Mouse (Mus musculus) lung, embryonic 14.5 days (tissue): ENCODE measurements around the gene Ksr1. TPM values are rescaled to one million over a fixed set of nuclear protein-coding genes. Genes with fewer than 3 reads are reported as not detected.

ENCODE experiments used
- ATAC-seq: fragments of 200-750 bp; cut with Nextera tagmentation; 2 replicates; pipeline ENCODE4 v1.8.0; 2017; ENCODE audit warnings: mild to moderate bottlenecking, moderate TSS enrichment, moderate library complexity; ENCODE audit not compliant: insufficient read depth
- DNase-seq: peaks from one replicate; pipeline ENCODE4 v3.0.0-alpha.2; 2015
- H3K27ac ChIP-seq: fragments of 300-500 bp; sonication (generic); 2 replicates; pipeline ENCODE4 v1.5.1; 2014; ENCODE audit warnings: low read depth, mild to moderate bottlenecking, moderate library complexity
- H3K27me3 ChIP-seq: fragments of 300-500 bp; sonication (generic); 2 replicates; pipeline ENCODE4 v1.6.1; 2014; ENCODE audit warnings: low read length, control low read depth; ENCODE audit not compliant: insufficient read depth
- H3K36me3 ChIP-seq: fragments of 300-500 bp; sonication (generic); 2 replicates; pipeline ENCODE4 v1.6.1; 2014; ENCODE audit warnings: control low read depth; ENCODE audit not compliant: insufficient read depth
- H3K4me1 ChIP-seq: fragments of 300-500 bp; sonication (generic); 2 replicates; pipeline ENCODE4 v1.6.1; 2014; ENCODE audit warnings: antibody characterized with exemption, control low read depth; ENCODE audit not compliant: insufficient read depth
- H3K4me2 ChIP-seq: fragments of 300-500 bp; sonication (generic); 2 replicates; pipeline ENCODE4 v1.6.1; 2014; ENCODE audit warnings: mild to moderate bottlenecking
- H3K4me3 ChIP-seq: fragments of 300-500 bp; sonication (generic); 2 replicates; pipeline ENCODE4 v1.5.1; 2014; ENCODE audit warnings: low read depth, low read length
- H3K9ac ChIP-seq: fragments of 300-500 bp; sonication (generic); 2 replicates; pipeline ENCODE4 v1.6.1; 2014
- H3K9me3 ChIP-seq: fragments of 300-500 bp; sonication (generic); 2 replicates; pipeline ENCODE4 v1.6.1; 2016; ENCODE audit warnings: low read depth, low read length, control low read depth
- CTCF ChIP-seq: IDR thresholded peaks from 2 replicates; pipeline ENCODE4 v1.5.1; 2016; ENCODE audit warnings: antibody characterized with exemption, low read depth
- WGBS: fragments of 180-500 bp; shearing (Covaris S2); extraction: QIAGEN DNeasy Blood & Tissue Kit; methylation state at CpG from one replicate; pipeline ENCODE4 v1.1.7; 2014; 5-methylcytosine and 5-hydroxymethylcytosine counted together
- polyA plus RNA-seq: library from polyadenylated mRNA; unstranded; fragments of >200 nt; fragmentation: Nextera tagmentation; extraction: Ambion mirVana; gene quantifications from 2 replicates; pipeline ENCODE4 v1.2.1, GENCODE M21; 2014

Ksr1 gene
- polyA plus RNA-seq, 1 experiment from 2014 or later: 5.1 TPM

- H3K4me3 ChIP-seq: no peak overlapping the region
- H3K4me1 ChIP-seq: peaks cover 21% of the 10 kb centered on the region; the same call in 1 of the 2 replicates
- 72% methylated on average over 13 of the region's 13 CpGs for WGBS
- no peak overlapping the region for H3K27ac ChIP-seq
- H3K27me3 ChIP-seq: no peaks in the 10 kb centered on the region
- no peak overlapping the region for H3K9ac ChIP-seq
- DNase-seq (no peak), ATAC-seq (no peak)
- H3K4me2 ChIP-seq: no peak overlapping the region
- no peak for TF ChIP-seq CTCF
- no peaks in the 10 kb centered on the region for H3K36me3 ChIP-seq
- no peaks in the 10 kb centered on the region for H3K9me3 ChIP-seq
Observed at GRCm38 (mm10) chr11:79134416-79135104, 11.6 kb downstream of the Ksr1 start.

- H3K27me3 ChIP-seq: no peaks in the 10 kb centered on the region
- H3K27ac ChIP-seq: no peak overlapping the region
- ATAC-seq (no peak), DNase-seq (no peak)
- peaks cover 21% of the 10 kb centered on the region; the same call in 1 of the 2 replicates for H3K4me1 ChIP-seq
- 80% methylated on average over 9 of the region's 9 CpGs for WGBS
- H3K4me3 ChIP-seq: no peak overlapping the region
- H3K4me2 ChIP-seq: no peak overlapping the region
- no peaks in the 10 kb centered on the region for H3K9me3 ChIP-seq
- H3K36me3 ChIP-seq: no peaks in the 10 kb centered on the region
- no peak overlapping the region for H3K9ac ChIP-seq
- TF ChIP-seq CTCF: no peak
Observed at GRCm38 (mm10) chr11:79133961-79134360, 12.2 kb downstream of the Ksr1 start.

DNA sequence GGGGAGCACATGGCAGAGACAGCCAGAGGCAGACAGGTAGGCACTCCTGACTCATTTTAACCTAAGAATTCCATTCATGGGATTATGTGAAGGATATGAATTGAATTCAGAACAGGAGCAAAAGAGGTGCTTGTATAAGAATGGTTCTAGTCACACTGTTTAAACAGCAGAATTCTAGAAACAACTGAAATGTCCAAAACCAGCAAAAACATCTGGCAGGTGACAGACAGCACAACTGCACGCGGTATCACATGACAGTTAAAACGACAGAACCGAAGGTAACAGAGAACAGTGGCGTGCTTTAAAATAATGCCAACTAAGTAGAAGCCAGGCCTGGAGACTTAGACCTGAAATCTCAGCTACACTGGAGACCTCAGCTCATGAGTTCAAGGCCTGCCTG lies 13.2 kb downstream of the Ksr1 start:
- DNase-seq (no peak), ATAC-seq (no peak)
- TF ChIP-seq CTCF: no peak
- Histone ChIP-seq H3K36me3 (no peaks in the 10 kb centered on the region), H3K9me3 (no peaks in the 10 kb centered on the region), H3K4me2 (no peak overlapping the region), H3K4me1 (peaks cover 15% of the 10 kb centered on the region; the same call in 1 of the 2 replicates), H3K9ac (no peak overlapping the region), H3K27me3 (no peaks in the 10 kb centered on the region), H3K27ac (no peak overlapping the region), H3K4me3 (no peak overlapping the region)
- WGBS: 81% methylated on average over 5 of the region's 5 CpGs

- H3K4me3 ChIP-seq: no peak overlapping the region
- no peak overlapping the region for H3K4me2 ChIP-seq
- H3K4me1 ChIP-seq: peaks cover 15% of the 10 kb centered on the region; the same call in 1 of the 2 replicates
- no peak for TF ChIP-seq CTCF
- WGBS: 35% methylated on average over 9 of the region's 9 CpGs
- DNase-seq (peak; percentile 40), ATAC-seq (peak; percentile 35; the same call in 1 of the 2 replicates)
- H3K27me3 ChIP-seq: no peaks in the 10 kb centered on the region
- no peaks in the 10 kb centered on the region for H3K9me3 ChIP-seq
- no peaks in the 10 kb centered on the region for H3K36me3 ChIP-seq
- no peak overlapping the region for H3K27ac ChIP-seq
- H3K9ac ChIP-seq: no peak overlapping the region
Observed at GRCm38 (mm10) chr11:79131949-79132411, 14.2 kb downstream of the Ksr1 start.

GRCm38 (mm10) chr11:79129388-79130356 lies 16.5 kb downstream of the Ksr1 start:
- H3K4me2 ChIP-seq: no peak overlapping the region
- no peaks in the 10 kb centered on the region for H3K36me3 ChIP-seq
- DNase-seq: no peak
- H3K9ac ChIP-seq: no peak overlapping the region
- 64% methylated on average over 13 of the region's 13 CpGs for WGBS
- no peak overlapping the region for H3K27ac ChIP-seq
- H3K4me3 ChIP-seq: no peak overlapping the region
- H3K27me3 ChIP-seq: no peaks in the 10 kb centered on the region
- no peaks in the 10 kb centered on the region for H3K9me3 ChIP-seq
- no peak for TF ChIP-seq CTCF
- no peak for ATAC-seq
- 0 out of 2 replicates have a peak, but pooled peaks cover 3% of the 10 kb centered on the region for H3K4me1 ChIP-seq

GRCm38 (mm10) chr11:79128233-79128632 lies 18.0 kb downstream of the Ksr1 start:
- Histone ChIP-seq H3K9ac (no peak overlapping the region), H3K4me2 (no peak overlapping the region), H3K9me3 (no peaks in the 10 kb centered on the region), H3K27ac (no peak overlapping the region), H3K36me3 (no peaks in the 10 kb centered on the region), H3K4me1 (no peaks in the 10 kb centered on the region), H3K27me3 (no peaks in the 10 kb centered on the region), H3K4me3 (no peak overlapping the region)
- no peak for TF ChIP-seq CTCF
- DNase-seq (no peak), ATAC-seq (no peak)
- WGBS: 84% methylated on average over 7 of the region's 7 CpGs

DNA sequence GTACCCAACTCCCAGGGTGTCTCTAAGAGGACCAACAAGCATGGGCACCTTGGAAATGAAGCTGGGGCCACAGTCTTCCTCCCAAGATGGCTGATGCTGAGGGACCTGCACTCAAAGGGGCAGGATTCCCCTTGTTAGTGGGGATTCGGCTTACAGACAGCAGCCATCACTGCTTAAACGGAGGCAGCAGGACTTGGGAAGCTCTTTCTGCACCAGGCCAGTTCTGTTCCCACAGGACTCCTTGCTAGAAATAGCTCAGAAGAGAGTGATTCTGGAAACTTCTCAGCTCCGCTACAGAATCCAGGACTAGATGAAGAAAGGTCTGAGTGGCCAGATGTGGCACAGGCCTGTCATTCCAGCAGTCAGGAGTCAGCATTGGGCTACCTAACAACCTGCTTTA lies 19.2 kb downstream of the Ksr1 start:
- H3K4me3 ChIP-seq: no peak overlapping the region
- 78% methylated on average over 3 of the region's 3 CpGs for WGBS
- H3K9me3 ChIP-seq: no peaks in the 10 kb centered on the region
- H3K36me3 ChIP-seq: no peaks in the 10 kb centered on the region
- H3K27me3 ChIP-seq: no peaks in the 10 kb centered on the region
- TF ChIP-seq CTCF: no peak
- H3K4me1 ChIP-seq: no peaks in the 10 kb centered on the region
- no peak overlapping the region for H3K27ac ChIP-seq
- no peak overlapping the region for H3K9ac ChIP-seq
- ATAC-seq (no peak), DNase-seq (no peak)
- H3K4me2 ChIP-seq: no peak overlapping the region
